Mouse (Mus musculus): ENCODE measurements around the gene Aif1l. TPM values are rescaled to one million over a fixed set of nuclear protein-coding genes. Genes with fewer than 3 reads are reported as not detected.

The Aif1l gene
- total RNA-seq, 2 experiments from 2014 or later: not detected

GRCm38 (mm10) chr2:31950966-31951365 lies 1.0 kb downstream of the Aif1l start:
- no peak for ATAC-seq (replicated peaks; ENCODE audit: poor library complexity, severe bottlenecking)

- no peak for ATAC-seq (replicated peaks; ENCODE audit: poor library complexity, severe bottlenecking)
These were observed 2.3 kb downstream of the Aif1l start for GRCm38 (mm10) chr2:31952236-31952635.

GRCm38 (mm10) chr2:31952725-31953124 lies 2.8 kb downstream of the Aif1l start:
- ATAC-seq (replicated peaks; ENCODE audit: poor library complexity, severe bottlenecking): no peak

GRCm38 (mm10) chr2:31953687-31954086 lies 3.7 kb downstream of the Aif1l start:
- no peak for ATAC-seq (replicated peaks; ENCODE audit: poor library complexity, severe bottlenecking)

- no peak for ATAC-seq (replicated peaks; ENCODE audit: poor library complexity, severe bottlenecking)
These were observed 4.8 kb downstream of the Aif1l start for GRCm38 (mm10) chr2:31954779-31955181.

- no peak for ATAC-seq (replicated peaks; ENCODE audit: poor library complexity, severe bottlenecking)
These were observed 5.7 kb downstream of the Aif1l start for GRCm38 (mm10) chr2:31955686-31956085.

- no peak for ATAC-seq (replicated peaks; ENCODE audit: poor library complexity, severe bottlenecking)
These were observed 7.3 kb downstream of the Aif1l start for GRCm38 (mm10) chr2:31957211-31957610.

GRCm38 (mm10) chr2:31960986-31961385 lies 11.0 kb downstream of the Aif1l start:
- no peak for ATAC-seq (replicated peaks; ENCODE audit: poor library complexity, severe bottlenecking)

GRCm38 (mm10) chr2:31961791-31962222 lies 11.9 kb downstream of the Aif1l start:
- no peak for ATAC-seq (replicated peaks; ENCODE audit: poor library complexity, severe bottlenecking)

- ATAC-seq (replicated peaks; ENCODE audit: poor library complexity, severe bottlenecking): no peak
These were observed 12.7 kb downstream of the Aif1l start for GRCm38 (mm10) chr2:31962501-31963224.

- no peak for ATAC-seq (replicated peaks; ENCODE audit: poor library complexity, severe bottlenecking)
These were observed 13.6 kb downstream of the Aif1l start for GRCm38 (mm10) chr2:31963491-31963890.

- no peak for ATAC-seq (replicated peaks; ENCODE audit: poor library complexity, severe bottlenecking)
These were observed 14.3 kb downstream of the Aif1l start for GRCm38 (mm10) chr2:31964191-31964590.

GRCm38 (mm10) chr2:31965110-31965509 lies 15.2 kb downstream of the Aif1l start:
- ATAC-seq (replicated peaks; ENCODE audit: poor library complexity, severe bottlenecking): peak; percentile 66

GRCm38 (mm10) chr2:31966801-31967200 lies 16.9 kb downstream of the Aif1l start:
- ATAC-seq (replicated peaks; ENCODE audit: poor library complexity, severe bottlenecking): no peak

GRCm38 (mm10) chr2:31972589-31972988 lies 22.6 kb downstream of the Aif1l start:
- no peak for ATAC-seq (replicated peaks; ENCODE audit: poor library complexity, severe bottlenecking)

- peak; percentile 97 for ATAC-seq (replicated peaks; ENCODE audit: poor library complexity, severe bottlenecking)
These were observed 24.3 kb downstream of the Aif1l start, which contains the start of gene Nup214 for GRCm38 (mm10) chr2:31974141-31974808. Gene Nup214, plus strand, starts transcription at chr2:31974436.

GRCm38 (mm10) chr2:31974809-31975371 lies 25.0 kb downstream of the Aif1l start:
- ATAC-seq (replicated peaks; ENCODE audit: poor library complexity, severe bottlenecking): no peak

- no peak for ATAC-seq (replicated peaks; ENCODE audit: poor library complexity, severe bottlenecking)
These were observed 37.8 kb downstream of the Aif1l start for GRCm38 (mm10) chr2:31987774-31988173.

- ATAC-seq (replicated peaks; ENCODE audit: poor library complexity, severe bottlenecking): no peak
These were observed 41.0 kb downstream of the Aif1l start for GRCm38 (mm10) chr2:31990961-31991360.

GRCm38 (mm10) chr2:31994896-31995295 lies 45.0 kb downstream of the Aif1l start:
- ATAC-seq (replicated peaks; ENCODE audit: poor library complexity, severe bottlenecking): no peak

- no peak for ATAC-seq (replicated peaks; ENCODE audit: poor library complexity, severe bottlenecking)
These were observed 46.1 kb downstream of the Aif1l start for GRCm38 (mm10) chr2:31996060-31996459.

All from granulocyte monocyte progenitor cell, adult 5-6 weeks (primary cell).